Comparison of ENCODE assay signal across 8 mouse cellular contexts in genomic region chr15:83451621-83452210, GRCm38 (mm10). TPM values are rescaled to one million over a fixed set of nuclear protein-coding genes. Genes with fewer than 3 reads are reported as not detected.
DNase-seq lines count a peak whose midpoint lies in the region; ATAC-seq and TF ChIP-seq lines count a peak whose summit lies in the region.

No protein-coding gene starts in this region.

- TF ChIP-seq CTCF in heart, postnatal 0 days (IDR thresholded peaks at IDR 0.05; ENCODE audit: low read depth): no peak

- TF ChIP-seq EP300 in heart, postnatal 0 days (IDR thresholded peaks at IDR 0.05; ENCODE audit: low read depth): no peak

- WGBS in kidney, embryonic 14.5 days: 81% methylated on average over 7 of the region's 7 CpGs
- WGBS in heart, postnatal 0 days: 45% methylated on average over 7 of the region's 7 CpGs

- no peaks in the 10 kb centered on the region for H3K36me3 ChIP-seq in kidney, embryonic 14.5 days (ENCODE audit: control insufficient read depth, insufficient read depth, low read length)
- H3K36me3 ChIP-seq in heart, postnatal 0 days (replicated peaks; ENCODE audit: control insufficient read depth, insufficient read depth, low read length): no peaks in the 10 kb centered on the region

- H3K4me1 ChIP-seq in kidney, embryonic 14.5 days (ENCODE audit: control insufficient read depth, insufficient read depth, low read length): peaks cover 16% of the 10 kb centered on the region
- peaks cover 62% of the 10 kb centered on the region for H3K4me1 ChIP-seq in heart, postnatal 0 days (ENCODE audit: control insufficient read depth, insufficient read depth)

- H3K9ac ChIP-seq in kidney, embryonic 14.5 days (ENCODE audit: low read depth, low read length): no peak overlapping the region
- H3K9ac ChIP-seq in heart, postnatal 0 days (replicated peaks; ENCODE audit: low read depth, low read length): no peak overlapping the region

- no peak for ATAC-seq in kidney, embryonic 14.5 days (ENCODE audit: low FRiP score, low TSS enrichment)
- peak; percentile 21 for ATAC-seq in heart, postnatal 0 days (ENCODE audit: insufficient read depth, low read depth)

- no peak overlapping the region for H3K27ac ChIP-seq in kidney, embryonic 14.5 days (ENCODE audit: low read depth, low read length)
- peak overlapping the region; percentile 61 for H3K27ac ChIP-seq in heart, postnatal 0 days (ENCODE audit: low read depth)

- peak; percentile 85 for DNase-seq in kidney, adult 11 months
- peak; percentile 66 for DNase-seq in adrenal gland, postnatal 10 days
- peak; percentile 65 for DNase-seq in heart, postnatal 0 days (ENCODE audit: low spot score)
- peak; percentile 28 to 33 for DNase-seq in layer of hippocampus, postnatal 10 days (ENCODE audit: low spot score in 2 of 2)
- DNase-seq in ovary, postnatal 10 days (ENCODE audit: low spot score): peak; percentile 14
- no peak for DNase-seq in right cerebral cortex, postnatal 4 days
- no peak for DNase-seq in thymus, postnatal 25 days

- H3K4me2 ChIP-seq in kidney, embryonic 14.5 days (replicated peaks; ENCODE audit: low read depth, low read length): no peak overlapping the region
- H3K4me2 ChIP-seq in heart, postnatal 0 days (ENCODE audit: low read depth, low read length): no peak overlapping the region

- H3K9me3 ChIP-seq in kidney, embryonic 14.5 days (ENCODE audit: control insufficient read depth, low read length): no peaks in the 10 kb centered on the region
- H3K9me3 ChIP-seq in heart, postnatal 0 days (replicated peaks; ENCODE audit: control insufficient read depth, low read length): no peaks in the 10 kb centered on the region

- H3K27me3 ChIP-seq in kidney, embryonic 14.5 days (ENCODE audit: control insufficient read depth, insufficient read depth, low read length): no peaks in the 10 kb centered on the region
- H3K27me3 ChIP-seq in heart, postnatal 0 days (ENCODE audit: control insufficient read depth, insufficient read depth, low read length): no peaks in the 10 kb centered on the region

- no peak overlapping the region for H3K4me3 ChIP-seq in kidney, embryonic 14.5 days (ENCODE audit: low read length)
- H3K4me3 ChIP-seq in heart, postnatal 0 days (ENCODE audit: low read depth, low read length): no peak overlapping the region

RNA-seq across cellular contexts. Expression of gene Pacsin2, which starts 12.7 kb away (rescaled TPM):
- 37.9 and 64.2 TPM in 2 replicates for polyA plus RNA-seq in kidney, embryonic 14.5 days (2014; fragmentation: Nextera tagmentation; extraction: Ambion mirVana)
- total RNA-seq in adrenal gland, postnatal 10 days (2021): 10 to 100 TPM; 69.9 to 76.3 TPM
- 65.0 and 78.0 TPM in 2 replicates for total RNA-seq in heart, postnatal 0 days (2014; rRNA removed; ENCODE audit: low replicate concordance)
- 53.0 and 63.3 TPM in 2 replicates for polyA plus RNA-seq in heart, postnatal 0 days (2015; fragmentation: Nextera tagmentation; extraction: Ambion mirVana)
- total RNA-seq in layer of hippocampus, postnatal 10 days (2021): 10 to 100 TPM; 38.3 to 49.7 TPM

RNA-seq across cellular contexts. Expression of gene Ttll1, which starts 59.0 kb away (rescaled TPM):
- 14.8 and 19.8 TPM in 2 replicates for polyA plus RNA-seq in kidney, embryonic 14.5 days (2014; fragmentation: Nextera tagmentation; extraction: Ambion mirVana)
- 1 to 10 TPM; 7.0 to 9.5 TPM for total RNA-seq in adrenal gland, postnatal 10 days (2021)
- total RNA-seq in heart, postnatal 0 days (2014; rRNA removed; ENCODE audit: low replicate concordance): 5.8 and 10.7 TPM in 2 replicates
- polyA plus RNA-seq in heart, postnatal 0 days (2015; fragmentation: Nextera tagmentation; extraction: Ambion mirVana): 23.2 and 25.7 TPM in 2 replicates
- total RNA-seq in layer of hippocampus, postnatal 10 days (2021): 10 to 100 TPM; 49.4 to 53.1 TPM

Comparison
In these comparisons a context has a peak if more than half of its experiments do, and no peak if none do; other contexts are left out.
1. DNase-seq: peak in kidney, adult 11 months (single experiment), adrenal gland, postnatal 10 days (single experiment), heart, postnatal 0 days (single experiment), layer of hippocampus, postnatal 10 days (2 of 2) and ovary, postnatal 10 days (single experiment); none in right cerebral cortex, postnatal 4 days (single experiment) and thymus, postnatal 25 days (single experiment).